10 mouse cellular contexts compared by ENCODE assay signal in the genomic region with DNA sequence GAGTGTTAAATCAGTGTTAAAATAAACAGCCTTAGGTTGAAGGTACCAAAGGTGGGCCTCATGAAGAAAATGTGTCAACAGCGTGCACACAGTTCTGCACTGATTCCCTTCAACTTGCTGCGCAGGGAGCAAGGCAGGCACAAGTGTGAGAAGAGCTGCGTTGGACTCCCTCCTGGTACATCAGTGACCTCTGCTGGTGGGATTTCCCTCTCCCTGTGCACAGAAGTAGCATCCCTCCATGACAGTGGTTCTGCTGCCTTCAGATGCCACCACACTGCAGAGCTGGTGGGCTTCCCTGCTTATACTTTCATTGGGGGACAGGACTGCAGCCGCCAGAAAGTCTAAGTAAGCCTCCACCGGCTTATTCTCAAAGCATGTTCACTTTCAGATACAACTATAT. TPM values are rescaled to one million over a fixed set of nuclear protein-coding genes. Genes with fewer than 3 reads are reported as not detected.
DNase-seq lines count a peak whose midpoint lies in the region; ATAC-seq and TF ChIP-seq lines count a peak whose summit lies in the region.
"Had no signal": no experiment of that assay in that cellular context is flagged by ENCODE, and none has a peak within 500 bp of the region (broad histone marks: within the 10 kb centered on the region; RNA-seq: fewer than 3 reads in every experiment).

No protein-coding gene starts in this region.

- H3K27me3 ChIP-seq in cerebellum, adult 2 months (ENCODE audit: control insufficient read depth, insufficient read depth, low read length) = no peaks in the 10 kb centered on the region
- no peaks in the 10 kb centered on the region for H3K27me3 ChIP-seq in kidney, embryonic 16.5 days (ENCODE audit: insufficient read depth, low read length)
- no peaks in the 10 kb centered on the region for H3K27me3 ChIP-seq in liver, embryonic 14.5 days (ENCODE audit: control insufficient read depth, insufficient read depth, low read length)

- no peak overlapping the region for H3K27ac ChIP-seq in cerebellum, adult 2 months (ENCODE audit: insufficient read depth, low read length)
- no peak overlapping the region for H3K27ac ChIP-seq in kidney, embryonic 16.5 days (ENCODE audit: low read length)
- no peak overlapping the region for H3K27ac ChIP-seq in liver, embryonic 14.5 days

- H3K4me1 ChIP-seq in cerebellum, adult 2 months (ENCODE audit: control insufficient read depth, insufficient read depth, low read length) = no peaks in the 10 kb centered on the region
- no peaks in the 10 kb centered on the region for H3K4me1 ChIP-seq in kidney, embryonic 16.5 days (ENCODE audit: insufficient read depth, low read length)
- peaks cover 0 to 3% of the 10 kb centered on the region in 2 experiments; a peak in 2 of 4 replicates for H3K4me1 ChIP-seq in liver, embryonic 14.5 days (replicated peaks; ENCODE audit: control insufficient read depth in 2 of 2, insufficient read depth in 2 of 2, low read length in 1 of 2)

- H3K36me3 ChIP-seq in kidney, embryonic 16.5 days (ENCODE audit: insufficient read depth, low read length) = no peaks in the 10 kb centered on the region
- no peaks in the 10 kb centered on the region for H3K36me3 ChIP-seq in liver, embryonic 14.5 days (replicated peaks; ENCODE audit: control insufficient read depth, insufficient read depth, low read depth)

- peak; percentile 38 to 52 for DNase-seq in urinary bladder, adult 18-20 months (ENCODE audit: low spot score in 2 of 2)
- DNase-seq in urinary bladder, adult 2 months (ENCODE audit: low spot score) = no peak
- peak; percentile 75 for DNase-seq in cerebellum, adult 2 months
- DNase-seq in frontal cortex, postnatal 14 days (ENCODE audit: low spot score in 2 of 2) = peak; percentile 51 to 70
- DNase-seq in liver, embryonic 14.5 days (ENCODE audit: low read depth in 3 of 3, low spot score in 3 of 3) = no peak
- DNase-seq in ovary, postnatal 14 days (ENCODE audit: low spot score) = peak; percentile 61
- peak; percentile 76 for DNase-seq in thymus, postnatal 25 days

- TF ChIP-seq CTCF in cerebellum, adult 2 months (IDR thresholded peaks at IDR 0.05; ENCODE audit: borderline replicate concordance, insufficient read depth, low read depth, low read length) = peak; percentile 93
- peak; percentile 68 for TF ChIP-seq CTCF in liver, embryonic 14.5 days (IDR thresholded peaks at IDR 0.05; ENCODE audit: low read depth)

- no peak overlapping the region for H3K4me3 ChIP-seq in cerebellum, adult 2 months (replicated peaks; ENCODE audit: insufficient read depth, low read depth, low read length)
- H3K4me3 ChIP-seq in kidney, embryonic 16.5 days (ENCODE audit: low read length) = no peak overlapping the region
- H3K4me3 ChIP-seq in liver, embryonic 14.5 days (ENCODE audit: insufficient read depth in 1 of 2, low read depth in 2 of 2, low read length in 2 of 2) = no peak overlapping the region
- H3K4me3 ChIP-seq: erythroblast, embryonic 14.5 days; myocyte had no signal

- TF ChIP-seq EP300 in liver, embryonic 14.5 days (IDR thresholded peaks at IDR 0.05; ENCODE audit: low read depth) = no peak

- ATAC-seq in kidney, embryonic 16.5 days (ENCODE audit: low FRiP score, low TSS enrichment) = peak; percentile 72; the same call in 1 of the 2 replicates
- no peak for ATAC-seq in liver, embryonic 14.5 days (ENCODE audit: insufficient read depth)

- H3K9me3 ChIP-seq in kidney, embryonic 16.5 days (ENCODE audit: low read length) = no peaks in the 10 kb centered on the region
- no peaks in the 10 kb centered on the region for H3K9me3 ChIP-seq in liver, embryonic 14.5 days (ENCODE audit: control insufficient read depth, low read length)

- no peak overlapping the region for H3K4me2 ChIP-seq in kidney, embryonic 16.5 days (replicated peaks; ENCODE audit: low read depth, low read length)
- H3K4me2 ChIP-seq in liver, embryonic 14.5 days (ENCODE audit: low read depth) = no peak overlapping the region

- H3K9ac ChIP-seq in kidney, embryonic 16.5 days (replicated peaks; ENCODE audit: low read length) = no peak overlapping the region
- H3K9ac ChIP-seq in liver, embryonic 14.5 days (replicated peaks) = no peak overlapping the region

- no peak for TF ChIP-seq POLR2A in cerebellum, adult 2 months (IDR thresholded peaks at IDR 0.05; ENCODE audit: borderline replicate concordance, insufficient read depth, low read length)

- 52% methylated on average over 5 of the region's 5 CpGs for WGBS in cerebellum, adult 2 months
- 57% methylated on average over 5 of the region's 5 CpGs for WGBS in kidney, embryonic 16.5 days
- 45% methylated on average over 5 of the region's 5 CpGs for whole genome bisulfite sequencing in liver, embryonic 14.5 days (ENCODE audit: insufficient replicate concordance)

RNA-seq across cellular contexts. Expression of a gene that starts 37.2 kb away (rescaled TPM):
- polyA plus RNA-seq in urinary bladder, adult 2 months (2012; rRNA removed) = 4.2 and 4.6 TPM in 2 replicates
- polyA plus RNA-seq in cerebellum, adult 2 months (2012; rRNA removed) = 8.3 and 9.3 TPM in 2 replicates
- polyA plus RNA-seq in kidney, embryonic 16.5 days (2015; fragmentation: Nextera tagmentation; extraction: Ambion mirVana) = 18.7 and 19.3 TPM in 2 replicates
- polyA plus RNA-seq in liver, embryonic 14.5 days (2012; rRNA removed) = 0.63 and 0.84 TPM in 2 replicates
- polyA plus RNA-seq in liver, embryonic 14.5 days (2014; fragmentation: Nextera tagmentation; extraction: Ambion mirVana) = 1.3 and 2.3 TPM in 2 replicates
- polyA plus RNA-seq: erythroblast, embryonic 14.5 days had no signal

Comparison
In these comparisons a context has a peak if more than half of its experiments do, and no peak if none do; other contexts are left out.
1. DNase-seq: peak in urinary bladder, adult 18-20 months (2 of 2), cerebellum, adult 2 months (2 of 2), frontal cortex, postnatal 14 days (2 of 2), ovary, postnatal 14 days (single experiment) and thymus, postnatal 25 days (single experiment); none in urinary bladder, adult 2 months (single experiment) and liver, embryonic 14.5 days (0 of 3).